Mouse (Mus musculus) embryonic fibroblast, embryonic 13.5 days (primary cell): ENCODE data around the gene Klf15. TPM values are rescaled to one million over a fixed set of nuclear protein-coding genes. Genes with fewer than 3 reads are reported as not detected.

ENCODE experiments used
- H3K27ac ChIP-seq: 2 replicates; pipeline ENCODE4 v1.5.1; 2012; ENCODE audit warnings: low read length, control low read depth, inconsistent platforms; ENCODE audit not compliant: insufficient read depth
- H3K4me1 ChIP-seq: 2 replicates; pipeline ENCODE4 v1.6.1; 2011; ENCODE audit warnings: low read length; ENCODE audit not compliant: control insufficient read depth, insufficient read depth
- H3K4me3 ChIP-seq: 2 replicates; pipeline ENCODE4 v1.5.1; 2011; ENCODE audit warnings: mild to moderate bottlenecking, control low read depth, low read length; ENCODE audit not compliant: insufficient read depth
- CTCF ChIP-seq: IDR thresholded peaks from 2 replicates; pipeline ENCODE4 v1.5.1; 2011; ENCODE audit warnings: mild to moderate bottlenecking, control low read depth, low read length, moderate library complexity, borderline replicate concordance; ENCODE audit not compliant: insufficient read depth
- POLR2A ChIP-seq: IDR thresholded peaks from 2 replicates; pipeline ENCODE4 v1.6.1; 2011; ENCODE audit warnings: low read depth, mild to moderate bottlenecking, control low read depth, low read length, moderate library complexity
- polyA plus RNA-seq: library from polyadenylated mRNA; stranded (reverse); fragments of >200 nt; gene quantifications from 2 replicates; pipeline ENCODE4 v1.2.4, GENCODE M21; 2011; ENCODE audit warnings: low read depth; ENCODE audit not compliant: missing spikeins, insufficient read length

The Klf15 gene
- polyA plus RNA-seq, 1 experiment = 1.8 TPM

DNA sequence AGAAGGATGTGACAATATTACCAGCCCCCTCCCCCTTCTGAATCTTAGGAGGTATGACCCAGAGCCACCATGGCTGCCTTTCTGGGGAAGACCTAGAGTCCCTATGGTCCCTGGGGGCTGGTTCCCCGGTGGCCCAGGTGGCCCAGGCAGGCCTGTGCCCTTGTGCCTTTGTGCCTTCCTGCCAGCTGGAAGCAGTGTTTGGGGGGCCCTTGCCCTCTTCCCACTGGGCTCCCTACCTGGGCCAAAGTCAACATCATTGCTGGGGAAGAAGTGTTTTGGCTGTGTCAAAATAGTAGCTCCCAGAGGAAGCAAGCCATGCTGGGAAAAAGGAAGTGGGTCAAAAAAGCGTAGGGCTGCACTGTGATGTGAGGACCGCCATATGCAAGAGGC, 12.0 kb downstream of the Klf15 start:
- Histone ChIP-seq H3K4me3 (no peak overlapping the region), H3K27ac (no peak overlapping the region), H3K4me1 (no peaks in the 10 kb centered on the region)
- TF ChIP-seq CTCF = no peak
- no peak for TF ChIP-seq POLR2A

GRCm38 (mm10) chr6:90475176-90475853, 12.9 kb downstream of the Klf15 start:
- Histone ChIP-seq H3K4me1 (no peaks in the 10 kb centered on the region), H3K27ac (no peak overlapping the region), H3K4me3 (no peak overlapping the region)
- TF ChIP-seq POLR2A (no peak), CTCF (no peak)

DNA sequence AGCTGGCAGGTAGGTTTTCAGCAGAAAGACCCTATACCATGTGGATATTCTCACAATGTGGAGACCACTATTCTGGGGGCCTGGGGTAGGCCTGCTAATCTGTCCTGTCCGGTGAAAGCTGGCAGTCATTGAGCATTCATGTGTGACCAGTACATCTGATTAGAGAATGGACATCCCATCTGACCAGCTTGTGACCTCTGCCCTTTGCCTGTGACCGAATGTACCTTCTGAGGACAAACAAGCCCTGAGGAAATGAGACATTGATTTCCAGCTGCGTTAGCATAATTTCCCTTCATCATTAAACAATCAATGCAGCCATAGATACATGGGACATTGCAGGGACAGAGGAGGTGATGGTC, 13.5 kb downstream of the Klf15 start:
- Histone ChIP-seq H3K4me1 (no peaks in the 10 kb centered on the region), H3K4me3 (no peak overlapping the region), H3K27ac (no peak overlapping the region)
- no peak for TF ChIP-seq CTCF
- TF ChIP-seq POLR2A = no peak

DNA sequence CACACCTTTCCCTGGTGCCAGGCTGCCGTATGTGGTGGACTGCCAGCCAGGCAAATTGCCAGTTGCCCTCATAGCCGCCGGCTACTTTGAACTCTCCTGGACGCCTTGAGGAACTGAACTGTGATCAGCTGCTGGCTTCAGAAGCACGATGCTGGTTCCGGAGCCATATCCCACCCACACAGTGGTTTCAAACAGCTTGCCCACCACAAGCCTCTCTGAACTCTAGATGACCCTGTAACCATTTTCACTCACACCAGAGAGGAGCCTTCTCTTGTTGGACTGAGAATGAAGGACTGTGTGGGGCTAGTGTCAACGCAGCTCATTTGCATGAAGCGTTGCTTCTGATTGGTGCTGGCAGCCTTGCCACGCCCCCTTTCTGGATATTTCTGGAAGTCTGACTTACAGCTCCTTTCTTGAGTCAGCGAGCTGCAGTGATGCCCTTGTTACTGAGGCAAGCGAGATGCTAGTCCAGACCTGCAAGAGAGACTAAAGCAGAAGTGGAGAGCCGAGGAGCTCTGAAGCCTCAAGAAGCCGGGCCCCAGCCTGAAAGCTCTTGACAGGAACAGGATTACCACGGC, 14.7 kb downstream of the Klf15 start:
- no peaks in the 10 kb centered on the region for H3K4me1 ChIP-seq

DNA sequence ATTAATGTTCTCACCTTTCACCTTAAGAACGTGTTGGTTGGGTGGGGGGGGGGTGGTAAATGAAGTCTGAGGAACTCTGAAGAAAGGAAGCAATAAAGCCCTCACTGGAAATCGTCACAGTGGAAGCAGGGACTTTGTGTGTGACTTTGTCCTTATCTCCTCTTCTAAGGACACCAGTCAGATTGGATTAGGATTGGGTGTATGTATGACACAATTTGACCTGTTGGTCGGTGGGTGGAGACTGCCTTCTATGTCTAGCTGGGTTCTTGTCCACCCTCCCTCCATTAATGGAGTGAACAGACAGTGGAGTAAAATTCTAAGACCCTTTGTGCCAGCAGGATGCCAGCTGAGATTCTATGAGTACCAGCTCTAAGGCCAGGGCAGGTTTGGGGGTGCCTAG, 21.9 kb downstream of the Klf15 start:
- TF ChIP-seq POLR2A (no peak), CTCF (no peak)
- no peaks in the 10 kb centered on the region for H3K4me1 ChIP-seq
- H3K4me3 ChIP-seq = no peak overlapping the region
- no peak overlapping the region for H3K27ac ChIP-seq

More for the DNA sequence above, 14.7 kb downstream of the Klf15 start:
- no peak overlapping the region for H3K27ac ChIP-seq
- H3K4me3 ChIP-seq = no peak overlapping the region
- TF ChIP-seq POLR2A (no peak), CTCF (no peak)

- TF ChIP-seq POLR2A = no peak
- no peak for TF ChIP-seq CTCF
- H3K27ac ChIP-seq = no peak overlapping the region
- no peaks in the 10 kb centered on the region for H3K4me1 ChIP-seq
- H3K4me3 ChIP-seq = no peak overlapping the region
Observed at GRCm38 (mm10) chr6:90484876-90485275, 22.5 kb downstream of the Klf15 start.

DNA sequence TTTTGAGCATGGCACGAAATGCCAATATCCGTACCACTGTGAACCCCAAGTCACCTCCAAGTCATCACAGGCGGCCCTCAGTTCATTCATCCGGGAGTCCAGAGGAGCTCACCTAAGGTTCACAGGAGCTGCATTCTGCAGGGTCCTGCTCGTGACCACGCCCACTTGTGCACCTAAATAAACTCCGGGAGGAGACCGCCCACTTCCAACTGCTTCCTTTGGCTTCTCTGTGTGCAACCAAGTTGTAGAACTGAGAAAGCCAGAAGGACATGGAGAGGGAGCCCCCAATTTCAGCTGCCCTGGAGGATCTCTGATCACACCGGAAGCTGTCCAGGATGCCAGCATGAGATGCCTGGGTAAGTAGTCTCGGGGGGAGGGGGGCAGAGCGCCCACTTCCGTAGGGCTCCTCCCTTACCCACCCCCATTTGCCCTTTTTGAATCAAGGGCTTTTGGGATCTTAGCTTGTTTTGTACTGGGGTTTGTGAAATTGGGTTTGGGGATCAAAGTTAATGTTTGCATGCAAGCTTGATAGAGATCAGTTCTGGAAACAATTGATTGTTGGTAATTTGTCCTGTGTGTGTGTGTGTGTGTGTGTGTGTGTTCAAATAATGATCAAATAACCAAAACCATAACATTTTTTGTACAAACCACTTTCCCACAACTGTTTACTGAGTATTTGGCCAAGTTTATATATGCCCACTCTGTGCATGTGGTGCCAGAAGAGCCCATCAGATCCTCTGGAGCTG, 24.0 kb downstream of the Klf15 start, which contains the start of gene Aldh1l1:
Gene Aldh1l1, plus strand, starts transcription at position 252 of the 746 bp plus-strand sequence.
- no peak within 1 kb of the TSS for H3K4me3 ChIP-seq
- TF ChIP-seq POLR2A = no peak
- no peak for TF ChIP-seq CTCF
- no peaks in the 10 kb centered on the region for H3K4me1 ChIP-seq
- no peak within 1 kb of the TSS for H3K27ac ChIP-seq

GRCm38 (mm10) chr6:90487531-90487930, 25.2 kb downstream of the Klf15 start:
- Histone ChIP-seq H3K4me3 (no peak overlapping the region), H3K4me1 (no peaks in the 10 kb centered on the region), H3K27ac (no peak overlapping the region)
- TF ChIP-seq POLR2A (no peak), CTCF (no peak)

DNA sequence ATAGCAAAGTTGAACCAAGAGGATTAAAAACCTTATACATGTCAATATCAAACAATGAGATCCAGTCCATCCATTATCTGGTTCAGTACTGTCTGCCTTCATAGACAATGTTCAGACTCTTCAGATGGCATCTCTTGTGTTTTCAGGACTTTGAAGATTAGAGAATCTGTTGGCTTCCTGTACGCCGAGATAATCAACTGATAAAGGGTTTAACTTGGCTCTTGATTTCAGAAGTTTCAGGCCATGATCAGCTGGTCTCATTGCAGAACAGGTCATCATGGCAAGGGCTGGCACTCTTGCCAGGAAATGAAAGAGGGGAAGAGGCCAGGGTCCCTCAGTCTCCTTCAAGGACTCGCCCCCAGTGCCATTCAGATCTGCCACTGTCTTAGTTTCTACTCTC, 27.2 kb downstream of the Klf15 start:
- TF ChIP-seq CTCF = no peak
- no peak for TF ChIP-seq POLR2A
- no peak overlapping the region for H3K27ac ChIP-seq

GRCm38 (mm10) chr6:90490976-90491375, 28.6 kb downstream of the Klf15 start:
- Histone ChIP-seq H3K4me1 (peaks cover 3% of the 10 kb centered on the region; the same call in 1 of the 2 replicates), H3K27ac (no peak overlapping the region), H3K4me3 (no peak overlapping the region)
- no peak for TF ChIP-seq CTCF
- TF ChIP-seq POLR2A = no peak

More for the DNA sequence above, 27.2 kb downstream of the Klf15 start:
- Histone ChIP-seq H3K4me3 (no peak overlapping the region), H3K4me1 (no peaks in the 10 kb centered on the region)
